Mouse (Mus musculus): Measurements from ENCODE around the gene Msrb2. TPM values are rescaled to one million over a fixed set of nuclear protein-coding genes. Genes with fewer than 3 reads are reported as not detected.

Msrb2 gene
- polyA plus RNA-seq (2012; fragmentation: generic; extraction: Trizol), result 10 to 100 TPM in 1 of 2 experiments, 1 to 10 TPM in 1; 2.5 to 13.1 TPM

GRCm38 (mm10) chr2:19371390-19372158 lies at the start of gene Msrb2:
Msrb2 (plus strand) TSS chr2:19371440.

Other genes with a start within 250 kb of the Msrb2 start
- under 1 TPM in 1 of 2 experiments, not detected in 1; 0.01 TPM for gene Armc3, start 172.1 kb upstream of the Msrb2 start, polyA plus RNA-seq (2012; fragmentation: generic; extraction: Trizol)
- not detected for gene Ptf1a, start 74.2 kb downstream of the Msrb2 start, polyA plus RNA-seq (2012; fragmentation: generic; extraction: Trizol)
- gene 4921504E06Rik, start 182.5 kb downstream of the Msrb2 start, polyA plus RNA-seq (2012; fragmentation: generic; extraction: Trizol), result not detected